Mouse (Mus musculus) erythroblast, embryonic 14.5 days (primary cell): ENCODE data around the gene Lpcat3. TPM values are rescaled to one million over a fixed set of nuclear protein-coding genes. Genes with fewer than 3 reads are reported as not detected.
A peak's percentile ranks its signal among the peaks of the same experiment; 100 is the strongest.
"Not testable (repeated sequence)": the region's sequence is repeated elsewhere in the genome, so short reads cannot be mapped to it uniquely, and the experiment has no call there.

Experiments used
- H3K27me3 ChIP-seq: 2 replicates; pipeline ENCODE4 v1.6.1; 2012; ENCODE audit warnings: inconsistent platforms; ENCODE audit not compliant: control insufficient read depth
- H3K36me3 ChIP-seq: 2 replicates; pipeline ENCODE4 v1.6.1; 2012; ENCODE audit warnings: mild to moderate bottlenecking, inconsistent platforms; ENCODE audit not compliant: control insufficient read depth
- H3K4me1 ChIP-seq: 2 replicates; pipeline ENCODE4 v1.6.1; 2012; ENCODE audit warnings: inconsistent platforms; ENCODE audit not compliant: control insufficient read depth
- H3K4me3 ChIP-seq: replicated peaks from 2 replicates; pipeline ENCODE3; 2012; ENCODE audit warnings: moderate library complexity, mild to moderate bottlenecking, inconsistent platforms
- H3K9me3 ChIP-seq: 2 replicates; pipeline ENCODE4 v1.6.1; 2012; ENCODE audit warnings: low read length, inconsistent platforms, mixed read lengths; ENCODE audit not compliant: control insufficient read depth
- GATA1 ChIP-seq: IDR thresholded peaks from 2 replicates; pipeline ENCODE4 v1.6.1; 2012; ENCODE audit warnings: low read length, inconsistent platforms, mixed read lengths
- TAL1 ChIP-seq: IDR thresholded peaks from 3 replicates; pipeline ENCODE4 v1.6.1; 2012; ENCODE audit warnings: low read length, inconsistent platforms, mixed read lengths
- polyA plus RNA-seq: library from polyadenylated mRNA; stranded (reverse); fragments of >175 nt; gene quantifications from 2 replicates; pipeline ENCODE4 v1.2.3, GENCODE M21; 2012

Lpcat3 gene
- polyA plus RNA-seq, 1 experiment, result 15.9 TPM

DNA sequence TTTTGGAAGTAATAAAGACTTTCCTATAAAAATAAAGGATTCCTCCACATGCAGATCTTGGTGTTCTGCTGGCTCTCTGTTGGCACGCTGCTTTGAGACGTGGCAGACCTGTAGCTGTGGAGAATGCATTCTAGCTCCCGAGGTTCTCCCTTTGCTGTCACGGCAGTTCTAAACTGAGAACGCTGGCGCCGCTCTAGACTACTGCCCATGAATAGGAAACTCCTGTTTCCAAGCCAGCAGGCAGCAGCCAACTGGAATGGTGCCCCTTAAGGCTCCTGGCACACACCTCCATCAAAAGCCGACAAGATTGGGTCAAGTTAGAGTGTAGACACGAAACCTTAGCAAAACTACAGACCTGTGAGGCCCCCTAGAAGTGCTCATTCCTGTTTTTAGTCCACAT, 10.8 kb downstream of the Lpcat3 start:
- Histone ChIP-seq H3K4me1 (peaks cover 67% of the 10 kb centered on the region), H3K36me3 (peaks cover 90% of the 10 kb centered on the region), H3K9me3 (no peaks in the 10 kb centered on the region)

DNA sequence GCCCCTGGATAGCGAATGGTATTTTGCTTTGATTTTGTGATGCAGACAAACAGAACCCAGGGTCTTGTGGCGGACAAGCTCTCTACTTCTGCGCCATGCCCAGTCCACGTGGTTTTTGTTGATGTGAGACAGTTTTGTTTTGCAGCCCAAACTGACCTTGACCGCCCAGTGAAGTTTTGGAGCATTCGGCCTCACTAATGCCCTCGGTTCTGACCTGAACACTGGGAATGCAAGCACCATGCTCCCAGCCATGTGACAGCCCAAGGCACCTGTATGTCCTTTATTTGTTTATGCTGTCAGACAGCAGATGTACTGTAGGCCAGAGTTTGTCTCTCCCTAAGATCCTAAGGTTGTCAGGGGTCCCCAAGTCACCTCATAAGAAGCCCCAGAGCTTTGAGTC, 11.8 kb downstream of the Lpcat3 start:
- no peak overlapping the region for H3K4me3 ChIP-seq
- peaks cover 90% of the 10 kb centered on the region for H3K36me3 ChIP-seq
- no peaks in the 10 kb centered on the region for H3K27me3 ChIP-seq
- H3K4me1 ChIP-seq, result peaks cover 67% of the 10 kb centered on the region
- H3K9me3 ChIP-seq, result no peaks in the 10 kb centered on the region
- no peak for TF ChIP-seq GATA1
- no peak for TF ChIP-seq TAL1

More for the DNA sequence above, 10.8 kb downstream of the Lpcat3 start:
- TF ChIP-seq GATA1 (no peak), TAL1 (no peak)
- H3K27me3 ChIP-seq, result no peaks in the 10 kb centered on the region
- no peak overlapping the region for H3K4me3 ChIP-seq

- peaks cover 86% of the 10 kb centered on the region for H3K36me3 ChIP-seq
- H3K4me1 ChIP-seq, result peaks cover 60% of the 10 kb centered on the region
- H3K9me3 ChIP-seq, result peaks cover 2% of the 10 kb centered on the region; the same call in 1 of the 2 replicates
- H3K27me3 ChIP-seq, result no peaks in the 10 kb centered on the region
- no peak for TF ChIP-seq TAL1
- TF ChIP-seq GATA1, result no peak
- no peak overlapping the region for H3K4me3 ChIP-seq
Observed at GRCm38 (mm10) chr6:124676171-124676570, 13.3 kb downstream of the Lpcat3 start.

DNA sequence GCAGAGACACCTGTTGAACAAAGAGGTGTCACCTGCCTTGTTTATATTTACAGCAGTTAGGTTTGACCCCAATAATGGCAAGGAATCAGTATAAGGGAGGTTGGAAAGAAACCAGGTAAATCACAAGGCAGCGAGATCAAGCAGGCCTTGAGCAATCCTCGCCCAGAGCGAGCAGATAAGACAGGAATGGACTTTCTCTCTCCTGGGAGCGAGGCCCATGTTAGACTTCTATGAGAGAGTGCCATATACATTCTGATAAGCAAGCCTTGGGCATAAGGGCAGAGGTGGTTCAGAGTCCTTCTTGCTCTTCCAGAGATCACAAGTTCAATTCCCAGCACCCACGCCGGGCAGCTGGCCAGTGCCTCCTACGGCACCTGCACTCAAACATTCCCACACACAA, 15.9 kb downstream of the Lpcat3 start:
- Histone ChIP-seq H3K36me3 (peaks cover 71% of the 10 kb centered on the region), H3K4me1 (peaks cover 64% of the 10 kb centered on the region), H3K4me3 (no peak overlapping the region), H3K9me3 (peaks cover 2% of the 10 kb centered on the region; the same call in 1 of the 2 replicates), H3K27me3 (no peaks in the 10 kb centered on the region)
- TF ChIP-seq TAL1 (no peak), GATA1 (no peak)

- H3K4me1 ChIP-seq, result peaks cover 63% of the 10 kb centered on the region
- TF ChIP-seq GATA1, result no peak
- no peak for TF ChIP-seq TAL1
- H3K9me3 ChIP-seq, result peaks cover 2% of the 10 kb centered on the region; the same call in 1 of the 2 replicates
- peaks cover 63% of the 10 kb centered on the region for H3K36me3 ChIP-seq
- no peak overlapping the region for H3K4me3 ChIP-seq
- H3K27me3 ChIP-seq, result no peaks in the 10 kb centered on the region
Observed at GRCm38 (mm10) chr6:124679486-124679885, 16.7 kb downstream of the Lpcat3 start.

DNA sequence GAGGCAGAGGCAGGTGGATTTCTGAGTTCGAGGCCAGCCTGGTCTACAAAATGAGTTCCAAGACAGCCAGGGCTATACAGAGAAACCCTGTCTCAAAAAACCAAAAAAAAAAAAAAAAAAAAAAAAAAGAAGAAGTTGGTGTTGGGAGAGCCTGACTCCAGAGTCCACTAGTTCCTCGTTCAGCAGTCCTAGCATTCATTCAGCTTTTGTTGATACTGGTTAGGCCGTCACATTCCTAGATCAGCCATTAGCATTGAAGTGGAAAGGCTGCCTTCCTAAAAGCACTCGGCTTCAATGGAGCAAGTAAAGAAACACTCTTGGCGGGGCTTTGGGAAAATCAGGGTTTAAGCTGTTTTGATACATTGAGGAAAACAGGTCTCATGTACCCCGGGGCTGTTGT, 19.5 kb downstream of the Lpcat3 start:
- not testable (repeated sequence) for H3K4me3 ChIP-seq, H3K9me3 ChIP-seq, H3K27me3 ChIP-seq
- Histone ChIP-seq H3K36me3 (peaks cover 56% of the 10 kb centered on the region), H3K4me1 (peaks cover 74% of the 10 kb centered on the region)

DNA sequence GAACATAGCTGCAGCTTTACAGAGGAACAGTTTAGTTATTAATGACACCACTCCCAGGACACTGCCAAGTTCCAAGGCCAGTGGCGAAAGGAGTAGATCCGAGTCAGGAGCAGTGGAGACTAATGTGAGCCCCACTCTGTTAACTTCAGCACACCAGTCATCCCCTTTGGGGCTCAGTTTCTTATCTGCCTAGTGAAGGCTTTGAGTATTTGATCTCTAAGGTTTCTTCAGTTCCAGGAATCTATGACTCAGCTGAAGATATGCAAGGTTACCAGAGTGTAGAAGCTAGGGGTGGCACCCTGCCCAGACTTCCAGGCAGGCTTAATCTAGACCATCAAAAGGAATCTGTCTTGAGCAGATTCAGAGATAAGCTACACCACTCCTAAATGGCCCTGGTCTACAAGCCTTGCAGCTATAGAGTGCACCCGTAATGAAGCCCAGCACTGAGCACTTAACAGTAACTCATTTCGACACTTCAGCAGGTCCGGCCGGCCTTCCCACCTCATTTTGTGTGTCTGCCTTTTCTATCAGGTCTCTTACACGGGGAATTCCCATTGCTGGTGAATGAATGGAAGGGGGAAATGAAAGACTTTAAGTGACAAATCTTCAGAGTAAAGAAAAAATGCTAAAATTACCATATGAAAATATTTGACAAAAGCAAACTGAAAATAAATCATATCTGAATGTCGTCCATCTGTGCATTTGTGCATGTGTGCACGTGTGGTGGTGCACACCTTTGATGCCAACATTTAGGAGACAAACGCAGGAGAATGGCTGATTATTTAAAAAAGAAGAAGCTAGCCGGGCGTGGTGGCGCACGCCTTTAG, 21.0 kb downstream of the Lpcat3 start:
- H3K36me3 ChIP-seq, result peaks cover 56% of the 10 kb centered on the region
- TF ChIP-seq GATA1 (peak; percentile 44), TAL1 (no peak)
- peak overlapping the region; percentile 13 for H3K4me3 ChIP-seq
- peaks cover 74% of the 10 kb centered on the region for H3K4me1 ChIP-seq
- peaks cover 2% of the 10 kb centered on the region; the same call in 1 of the 2 replicates for H3K9me3 ChIP-seq
- no peaks in the 10 kb centered on the region for H3K27me3 ChIP-seq

DNA sequence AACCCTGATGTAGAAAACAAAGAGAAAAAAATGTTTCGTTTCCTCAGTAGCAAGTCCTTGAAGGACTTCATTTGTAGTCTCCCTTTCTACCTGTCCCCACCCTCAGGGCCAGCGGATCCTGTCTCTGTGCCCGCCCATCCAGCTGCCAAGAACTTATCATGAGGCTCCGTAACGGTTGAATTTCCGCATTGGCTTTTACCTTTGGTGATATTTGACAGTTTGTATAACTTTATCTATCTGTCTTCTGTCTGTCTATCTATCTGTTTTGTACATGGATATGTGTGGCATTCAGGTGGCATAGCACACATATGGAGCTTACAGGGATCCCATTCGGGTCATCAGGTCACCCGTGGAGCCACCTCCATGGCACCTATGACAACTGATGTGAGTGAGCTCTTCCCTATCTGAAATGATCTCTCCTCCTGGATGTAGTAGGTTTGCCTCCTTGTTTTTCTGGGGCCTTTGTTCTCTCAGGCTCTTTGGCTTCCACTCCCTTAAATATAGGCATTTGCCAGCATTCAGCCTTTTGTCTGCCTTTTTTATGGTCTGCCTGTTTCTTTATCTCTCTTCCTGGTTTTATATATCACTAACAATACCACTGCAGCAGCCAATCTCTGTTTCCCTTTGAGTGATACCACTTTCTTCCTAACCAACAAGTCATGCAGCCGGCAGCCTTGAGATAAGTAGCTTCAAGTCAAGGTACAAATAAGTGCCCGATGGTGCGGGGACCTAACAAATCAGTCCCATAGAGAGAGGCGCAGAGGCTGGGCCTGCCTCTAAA, 23.0 kb downstream of the Lpcat3 start:
- Histone ChIP-seq H3K4me1 (peaks cover 71% of the 10 kb centered on the region), H3K9me3 (peaks cover 2% of the 10 kb centered on the region; the same call in 1 of the 2 replicates), H3K27me3 (no peaks in the 10 kb centered on the region), H3K36me3 (peaks cover 58% of the 10 kb centered on the region), H3K4me3 (no peak overlapping the region)
- no peak for TF ChIP-seq GATA1
- TF ChIP-seq TAL1, result no peak

- Histone ChIP-seq H3K36me3 (peaks cover 52% of the 10 kb centered on the region), H3K4me1 (peaks cover 64% of the 10 kb centered on the region)
- not testable (repeated sequence) for H3K27me3 ChIP-seq, H3K9me3 ChIP-seq, H3K4me3 ChIP-seq
Observed at GRCm38 (mm10) chr6:124686644-124687043, 23.8 kb downstream of the Lpcat3 start.
